Mouse (Mus musculus) heart, embryonic 15.5 days (tissue): ENCODE measurements at regions not wholly inside any gene's neighbourhood (a gene's known extent, or its start where the extent isn't known, plus 50 kb on each side); places are given as distances from the start of the nearest gene placed in this dataset.

Experiments
- ATAC-seq: fragments of 200-750 bp; cut with Nextera tagmentation; replicated peaks from 2 replicates; pipeline ENCODE4 v1.8.0; 2017; ENCODE audit warnings: low read depth, moderate TSS enrichment; ENCODE audit not compliant: insufficient number of reproducible peaks, insufficient read depth, low FRiP score
- H3K27ac ChIP-seq: fragments of 300-500 bp; sonication (generic); 2 replicates; pipeline ENCODE4 v1.5.1; 2015; ENCODE audit warnings: mild to moderate bottlenecking, inconsistent platforms
- H3K27me3 ChIP-seq: fragments of 300-500 bp; sonication (generic); 2 replicates; pipeline ENCODE4 v1.6.1; 2015; ENCODE audit warnings: inconsistent platforms
- H3K36me3 ChIP-seq: fragments of 300-500 bp; sonication (generic); 2 replicates; pipeline ENCODE4 v1.6.1; 2015; ENCODE audit warnings: mild to moderate bottlenecking, inconsistent platforms
- H3K4me1 ChIP-seq: fragments of 300-500 bp; sonication (generic); replicated peaks from 2 replicates; pipeline ENCODE4 v1.6.1; 2015; ENCODE audit warnings: inconsistent platforms
- H3K4me2 ChIP-seq: fragments of 300-500 bp; sonication (generic); 2 replicates; pipeline ENCODE4 v1.6.1; 2015; ENCODE audit warnings: inconsistent platforms, mild to moderate bottlenecking, moderate library complexity
- H3K4me3 ChIP-seq: fragments of 300-500 bp; sonication (generic); 2 replicates; pipeline ENCODE4 v1.5.1; 2015; ENCODE audit warnings: mild to moderate bottlenecking, inconsistent platforms
- H3K9ac ChIP-seq: fragments of 300-500 bp; sonication (generic); 2 replicates; pipeline ENCODE4 v1.6.1; 2015; ENCODE audit warnings: mild to moderate bottlenecking, inconsistent platforms
- H3K9me3 ChIP-seq: fragments of 300-500 bp; sonication (generic); replicated peaks from 2 replicates; pipeline ENCODE4 v1.6.1; 2016; ENCODE audit warnings: inconsistent platforms
- WGBS: fragments of 180-500 bp; shearing (Covaris S2); methylation state at CpG from one replicate; pipeline ENCODE4 v1.1.7; 2015; ENCODE audit warnings: mixed read lengths; 5-methylcytosine and 5-hydroxymethylcytosine counted together

DNA sequence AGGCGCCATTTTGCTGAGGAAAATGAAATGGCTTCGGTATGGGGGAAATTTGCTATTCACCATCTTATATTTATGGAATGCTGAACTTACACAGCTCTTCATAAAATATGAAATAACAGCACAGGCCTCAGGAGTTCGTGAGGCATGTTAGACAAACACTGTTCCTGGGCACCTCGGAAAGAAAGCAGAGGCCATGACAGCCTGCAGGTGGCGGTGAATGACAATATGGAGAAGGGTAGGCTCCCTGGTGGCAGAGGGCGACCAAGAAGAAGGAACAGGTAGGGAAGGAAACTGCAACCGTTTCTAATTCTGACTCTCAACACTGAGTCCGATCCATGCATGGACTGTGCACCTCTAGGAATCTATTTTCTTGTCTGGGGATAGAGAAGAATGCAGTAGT lies 553.6 kb upstream of the Tmpo start:
- Histone ChIP-seq H3K27me3 (no peaks in the 10 kb centered on the region), H3K4me3 (no peak overlapping the region), H3K9ac (no peak overlapping the region), H3K4me2 (no peak overlapping the region), H3K4me1 (no peaks in the 10 kb centered on the region), H3K36me3 (no peaks in the 10 kb centered on the region), H3K9me3 (no peaks in the 10 kb centered on the region), H3K27ac (no peak overlapping the region)
- no peak for ATAC-seq
- 67% methylated on average over 8 of the region's 8 CpGs for WGBS

DNA sequence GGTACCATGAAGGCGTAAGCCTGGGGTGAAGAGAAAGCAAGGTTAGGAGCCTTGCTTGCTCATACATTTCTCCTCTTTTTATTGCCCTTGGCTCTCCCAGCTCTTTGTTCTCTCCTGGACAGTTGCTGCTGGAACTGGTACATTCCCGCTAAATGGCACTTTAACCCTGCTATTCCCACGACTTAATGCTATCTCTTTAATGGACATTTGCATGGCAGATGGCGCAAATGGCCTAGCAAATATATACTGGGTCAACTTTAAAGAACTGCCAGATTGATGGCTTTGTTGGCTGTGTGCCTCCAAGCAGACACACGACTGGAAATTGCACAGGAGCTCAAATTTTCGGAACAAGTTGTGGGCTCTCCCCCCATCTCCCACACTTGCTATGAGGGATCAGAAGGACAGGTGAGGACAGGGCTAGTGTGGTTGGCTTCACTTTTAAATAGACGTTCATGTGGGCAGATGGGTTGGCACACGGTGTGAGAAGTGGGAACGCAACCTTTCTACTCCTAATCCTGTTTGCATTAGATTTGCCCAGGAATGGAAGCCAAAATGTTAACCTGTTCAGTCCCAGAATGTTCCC lies 551.0 kb upstream of the Tmpo start:
- Histone ChIP-seq H3K4me2 (no peak overlapping the region), H3K36me3 (no peaks in the 10 kb centered on the region), H3K9ac (no peak overlapping the region), H3K4me1 (no peaks in the 10 kb centered on the region), H3K27me3 (no peaks in the 10 kb centered on the region), H3K4me3 (no peak overlapping the region), H3K9me3 (no peaks in the 10 kb centered on the region), H3K27ac (no peak overlapping the region)
- no peak for ATAC-seq
- whole genome bisulfite sequencing: 65% methylated on average over 9 of the region's 9 CpGs

DNA sequence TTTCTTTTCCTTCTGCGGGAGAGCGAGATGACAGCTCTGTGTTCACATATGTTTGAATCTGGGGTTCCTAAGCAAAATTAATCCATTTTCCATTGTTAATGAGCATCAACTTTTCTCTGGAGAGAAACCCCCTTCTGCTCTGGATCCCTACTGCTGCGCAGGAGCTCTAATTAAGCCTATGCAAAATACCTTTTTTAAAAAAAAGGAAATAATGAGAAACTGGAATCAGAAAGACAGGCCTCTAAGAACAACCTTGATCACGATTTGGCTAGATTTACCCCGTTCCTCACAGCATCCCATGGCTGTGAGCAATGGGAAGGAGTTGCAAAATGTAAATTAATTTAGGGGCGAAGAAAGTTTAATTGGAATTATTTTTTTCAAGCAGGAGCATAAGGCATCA lies 548.9 kb upstream of the Tmpo start:
- no peaks in the 10 kb centered on the region for H3K9me3 ChIP-seq
- no peaks in the 10 kb centered on the region for H3K36me3 ChIP-seq
- ATAC-seq: no peak
- no peaks in the 10 kb centered on the region for H3K4me1 ChIP-seq
- no peak overlapping the region for H3K9ac ChIP-seq
- no peak overlapping the region for H3K27ac ChIP-seq
- no peak overlapping the region for H3K4me3 ChIP-seq
- H3K4me2 ChIP-seq: no peak overlapping the region
- 81% methylated on average over 6 of the region's 6 CpGs for WGBS
- H3K27me3 ChIP-seq: no peaks in the 10 kb centered on the region

DNA sequence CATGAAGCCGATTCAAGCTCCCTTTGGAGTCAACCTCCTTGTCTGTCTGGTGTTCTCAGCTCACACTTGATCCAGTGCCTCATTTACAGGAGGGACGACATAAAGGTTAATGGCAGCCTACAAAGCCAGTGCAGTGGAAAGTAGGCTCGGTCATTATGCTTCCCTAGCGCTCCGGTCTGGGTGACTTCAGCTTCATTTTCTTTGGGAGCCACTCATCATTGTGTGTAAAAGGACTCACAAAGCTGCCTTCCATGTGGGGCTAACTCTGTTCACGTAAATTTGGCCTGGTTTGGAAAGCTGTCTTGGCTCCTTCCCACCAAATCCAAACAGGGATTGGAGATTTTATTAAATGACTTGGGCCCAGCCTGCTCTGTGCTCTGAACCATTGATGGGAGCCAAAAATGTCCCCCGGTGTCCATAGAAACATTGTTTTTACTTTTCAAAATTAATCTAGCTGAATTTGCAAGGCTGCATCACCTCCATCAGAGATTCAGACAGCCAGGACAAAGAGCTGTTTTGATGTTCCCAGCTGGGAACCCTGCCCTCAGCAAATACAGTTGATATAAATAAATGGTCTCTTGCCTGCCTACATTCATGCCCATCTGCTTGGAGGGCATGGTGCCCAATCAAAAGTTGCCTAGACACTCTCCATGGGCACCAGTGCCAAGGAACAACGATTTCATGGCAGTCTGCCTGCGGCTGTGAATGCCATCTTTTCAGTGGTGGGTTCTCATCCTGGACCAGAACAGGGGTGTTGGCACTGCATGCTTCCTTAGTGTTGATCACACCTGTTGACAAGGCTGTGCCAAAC lies 538.7 kb upstream of the Tmpo start:
- Histone ChIP-seq H3K4me1 (0 out of 2 replicates have a peak, but pooled peaks cover 2% of the 10 kb centered on the region), H3K36me3 (no peaks in the 10 kb centered on the region), H3K9me3 (no peaks in the 10 kb centered on the region), H3K4me3 (no peak overlapping the region), H3K27me3 (no peaks in the 10 kb centered on the region), H3K4me2 (no peak overlapping the region), H3K27ac (no peak overlapping the region), H3K9ac (no peak overlapping the region)
- no peak for ATAC-seq
- 82% methylated on average over 9 of the region's 9 CpGs for WGBS

DNA sequence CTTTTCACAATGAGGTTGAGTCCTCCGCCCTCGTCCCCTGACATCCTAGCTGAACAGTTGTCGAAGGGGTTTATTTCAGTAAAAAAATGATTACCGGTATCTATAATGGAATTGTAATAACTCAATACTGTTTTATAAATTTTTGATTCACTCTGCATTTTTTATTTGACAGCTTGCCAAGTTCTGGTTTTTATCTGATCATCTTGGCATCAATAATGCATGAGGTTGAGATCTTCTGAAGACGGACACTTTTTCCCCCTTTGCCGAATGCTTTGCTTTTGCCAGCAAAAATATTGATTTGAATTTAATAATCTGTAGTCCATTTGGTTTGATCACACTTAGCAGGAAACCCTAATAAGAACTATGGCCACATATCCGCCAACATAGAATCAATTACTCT lies 535.5 kb upstream of the Tmpo start:
- no peak overlapping the region for H3K27ac ChIP-seq
- H3K9me3 ChIP-seq: no peaks in the 10 kb centered on the region
- 84% methylated on average over 7 of the region's 7 CpGs for WGBS
- no peaks in the 10 kb centered on the region for H3K36me3 ChIP-seq
- no peak for ATAC-seq
- H3K9ac ChIP-seq: no peak overlapping the region
- H3K4me2 ChIP-seq: no peak overlapping the region
- H3K4me3 ChIP-seq: no peak overlapping the region
- no peaks in the 10 kb centered on the region for H3K4me1 ChIP-seq
- no peaks in the 10 kb centered on the region for H3K27me3 ChIP-seq

DNA sequence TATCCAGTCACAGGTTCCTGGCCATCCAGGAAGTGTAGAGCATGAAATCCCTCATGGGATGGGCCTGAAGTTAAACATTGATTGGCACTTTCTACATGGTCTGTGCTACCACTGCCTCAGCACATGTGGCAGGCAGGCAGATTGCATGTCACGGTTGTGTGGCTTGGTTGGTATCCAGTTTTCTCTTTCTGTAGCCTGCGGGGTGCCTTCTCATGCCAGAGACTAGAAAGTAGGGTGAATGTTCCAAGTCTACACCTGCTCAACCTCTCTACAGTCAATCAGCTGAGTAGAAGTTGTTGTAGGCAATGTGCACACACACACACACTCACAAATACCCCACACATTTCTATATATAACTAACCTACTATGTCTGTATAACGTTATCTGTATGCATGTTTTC lies 533.5 kb upstream of the Tmpo start:
- ATAC-seq: no peak
- WGBS: 84% methylated on average over 3 of the region's 3 CpGs

DNA sequence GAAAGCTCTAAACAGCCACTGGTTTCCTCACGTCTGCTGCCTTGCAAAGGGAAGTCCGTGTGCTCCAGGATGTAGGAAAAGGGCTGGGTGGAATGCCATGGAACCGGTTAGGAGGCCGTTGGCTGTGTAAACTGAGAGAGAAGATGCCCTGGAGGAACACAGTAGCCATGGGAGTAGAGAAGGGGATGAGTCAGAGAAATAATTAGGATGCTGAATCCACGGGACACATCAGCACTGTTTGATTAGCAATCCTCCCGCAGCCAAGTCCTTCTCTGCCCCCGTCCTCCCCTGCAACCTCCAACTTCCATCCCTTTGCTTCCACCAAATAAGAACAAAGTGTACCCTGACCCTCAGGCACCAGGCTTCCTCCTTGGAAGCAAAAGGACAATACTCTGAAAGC lies 532.4 kb upstream of the Tmpo start:
- WGBS: 47% methylated on average over 7 of the region's 7 CpGs
- Histone ChIP-seq H3K9me3 (no peaks in the 10 kb centered on the region), H3K4me3 (no peak overlapping the region), H3K27me3 (no peaks in the 10 kb centered on the region), H3K4me1 (no peaks in the 10 kb centered on the region), H3K27ac (no peak overlapping the region), H3K36me3 (no peaks in the 10 kb centered on the region), H3K4me2 (no peak overlapping the region), H3K9ac (no peak overlapping the region)
- ATAC-seq: no peak

More for the DNA sequence above, 533.5 kb upstream of the Tmpo start:
- no peaks in the 10 kb centered on the region for H3K27me3 ChIP-seq
- H3K9ac ChIP-seq: no peak overlapping the region
- no peak overlapping the region for H3K27ac ChIP-seq
- H3K4me1 ChIP-seq: no peaks in the 10 kb centered on the region
- no peaks in the 10 kb centered on the region for H3K9me3 ChIP-seq
- no peak overlapping the region for H3K4me3 ChIP-seq
- no peaks in the 10 kb centered on the region for H3K36me3 ChIP-seq
- no peak overlapping the region for H3K4me2 ChIP-seq

DNA sequence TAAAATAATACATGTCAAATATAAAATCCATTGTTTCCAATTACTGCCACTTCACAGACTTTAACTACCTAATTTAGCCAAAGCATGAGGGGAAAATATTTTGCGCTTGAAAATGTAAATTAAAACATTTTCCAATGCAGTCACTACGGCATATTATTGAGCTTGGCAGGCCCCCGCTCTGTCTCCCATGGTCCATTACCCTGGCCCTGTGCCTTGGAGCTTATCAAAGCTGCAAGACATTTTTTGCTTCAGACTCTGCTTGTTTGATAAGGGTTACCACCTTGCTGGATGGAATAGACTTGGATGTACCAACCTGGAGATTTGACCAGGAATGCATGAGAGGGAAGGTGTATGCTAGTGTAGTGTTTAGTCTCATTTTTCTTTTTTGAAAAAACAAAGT lies 525.7 kb upstream of the Tmpo start:
- no peak overlapping the region for H3K4me3 ChIP-seq
- H3K9me3 ChIP-seq: no peaks in the 10 kb centered on the region
- WGBS: 90% methylated on average over 3 of the region's 3 CpGs
- no peaks in the 10 kb centered on the region for H3K36me3 ChIP-seq
- H3K4me2 ChIP-seq: no peak overlapping the region
- H3K27me3 ChIP-seq: no peaks in the 10 kb centered on the region
- no peak for ATAC-seq
- H3K4me1 ChIP-seq: no peaks in the 10 kb centered on the region
- H3K9ac ChIP-seq: no peak overlapping the region
- H3K27ac ChIP-seq: no peak overlapping the region

DNA sequence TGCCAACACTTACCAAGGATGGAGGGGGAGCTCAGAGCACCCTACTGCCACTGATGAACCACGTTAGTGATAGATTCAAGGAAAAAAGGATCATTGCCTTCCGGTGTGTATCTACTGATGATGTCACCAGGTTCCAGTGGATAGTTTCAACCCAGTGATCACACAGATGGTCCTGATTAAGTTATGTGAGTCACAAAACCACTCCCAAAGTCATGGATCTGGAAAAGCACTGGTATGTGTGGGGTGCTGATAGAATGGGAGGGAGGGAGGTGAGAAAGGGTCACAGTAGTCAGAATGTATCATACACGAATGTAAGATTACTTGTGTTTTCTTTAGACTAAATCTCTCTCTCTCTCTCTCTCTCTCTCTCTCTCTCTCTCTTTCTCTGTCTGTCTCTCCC lies 523.6 kb upstream of the Tmpo start:
- Histone ChIP-seq H3K9me3 (no peaks in the 10 kb centered on the region), H3K36me3 (no peaks in the 10 kb centered on the region), H3K4me1 (no peaks in the 10 kb centered on the region), H3K4me3 (no peak overlapping the region), H3K27ac (no peak overlapping the region), H3K4me2 (no peak overlapping the region), H3K9ac (no peak overlapping the region), H3K27me3 (no peaks in the 10 kb centered on the region)
- WGBS: 50% methylated on average over 3 of the region's 3 CpGs
- no peak for ATAC-seq

DNA sequence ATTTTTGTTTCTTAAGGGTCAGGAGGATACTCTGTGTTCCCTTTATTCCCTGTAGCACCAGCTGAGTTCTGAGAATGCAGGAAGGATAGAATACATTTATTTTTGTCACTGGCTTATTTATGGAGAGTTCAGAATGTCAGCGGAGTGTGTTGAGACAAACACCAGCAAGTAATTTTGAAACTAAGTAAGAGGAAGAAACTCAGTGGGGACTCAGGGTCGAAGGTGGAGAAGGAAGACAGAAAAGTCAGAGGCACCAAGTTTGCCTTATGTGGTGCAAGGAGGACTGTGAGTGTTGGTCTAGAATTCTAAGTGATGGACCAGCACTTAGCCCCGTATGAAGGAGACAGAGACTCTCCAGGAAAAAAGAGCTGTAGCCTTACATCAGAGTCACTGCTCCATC lies 520.7 kb upstream of the Tmpo start:
- no peak overlapping the region for H3K27ac ChIP-seq
- H3K27me3 ChIP-seq: no peaks in the 10 kb centered on the region
- H3K4me3 ChIP-seq: no peak overlapping the region
- H3K9ac ChIP-seq: no peak overlapping the region
- H3K4me1 ChIP-seq: no peaks in the 10 kb centered on the region
- no peak for ATAC-seq
- H3K4me2 ChIP-seq: no peak overlapping the region
- H3K36me3 ChIP-seq: no peaks in the 10 kb centered on the region
- H3K9me3 ChIP-seq: no peaks in the 10 kb centered on the region
- 71% methylated on average over 3 of the region's 3 CpGs for WGBS

DNA sequence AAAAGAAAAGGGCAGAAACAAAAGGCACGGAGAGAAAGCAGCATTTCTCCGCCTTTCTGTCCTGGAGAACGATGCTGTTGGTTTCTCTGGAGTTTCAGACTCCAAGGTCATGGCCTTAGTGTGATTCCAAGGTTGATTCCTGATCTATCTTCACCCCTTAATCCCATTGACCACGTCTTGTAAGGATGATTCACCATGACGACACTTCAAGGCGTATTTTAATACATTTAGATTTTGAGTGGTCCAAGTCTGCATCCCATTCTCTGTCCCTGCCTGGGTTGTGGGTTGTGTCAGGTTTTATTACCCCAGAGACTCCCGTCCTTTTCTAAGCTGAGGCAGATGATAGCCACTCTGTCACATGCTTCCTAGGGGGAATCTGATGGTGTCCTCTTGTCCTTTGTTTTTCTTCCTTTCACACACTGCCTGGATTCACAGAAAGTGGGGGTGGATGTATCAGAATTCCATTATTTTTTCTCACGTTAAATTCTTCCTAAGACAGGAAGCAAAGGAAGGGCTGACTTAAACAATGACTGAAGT lies 505.0 kb upstream of the Tmpo start:
- H3K36me3 ChIP-seq: no peaks in the 10 kb centered on the region
- H3K4me3 ChIP-seq: no peak overlapping the region
- no peak overlapping the region for H3K27ac ChIP-seq
- no peak for ATAC-seq
- no peak overlapping the region for H3K4me2 ChIP-seq
- no peaks in the 10 kb centered on the region for H3K9me3 ChIP-seq
- H3K27me3 ChIP-seq: no peaks in the 10 kb centered on the region
- no peak overlapping the region for H3K9ac ChIP-seq
- WGBS: 77% methylated on average over 8 of the region's 8 CpGs
- H3K4me1 ChIP-seq: no peaks in the 10 kb centered on the region; the same call in 1 of the 2 replicates
